Mouse (Mus musculus) layer of hippocampus, postnatal 36 days (tissue): ENCODE results near the gene Rundc3a. TPM values are rescaled to one million over a fixed set of nuclear protein-coding genes. Genes with fewer than 3 reads are reported as not detected.

Source experiments
- DNase-seq, 2 experiments: peaks; one replicate each; pipeline ENCODE4 v3.0.0; 2022
- total RNA-seq, 2 experiments: library from RNA; stranded (reverse); gene quantifications; 2 replicates each; pipeline ENCODE4 v1.2.3; 2021

The Rundc3a gene
- total RNA-seq, 2 experiments from 2014 or later = 455 to 507 TPM

DNA sequence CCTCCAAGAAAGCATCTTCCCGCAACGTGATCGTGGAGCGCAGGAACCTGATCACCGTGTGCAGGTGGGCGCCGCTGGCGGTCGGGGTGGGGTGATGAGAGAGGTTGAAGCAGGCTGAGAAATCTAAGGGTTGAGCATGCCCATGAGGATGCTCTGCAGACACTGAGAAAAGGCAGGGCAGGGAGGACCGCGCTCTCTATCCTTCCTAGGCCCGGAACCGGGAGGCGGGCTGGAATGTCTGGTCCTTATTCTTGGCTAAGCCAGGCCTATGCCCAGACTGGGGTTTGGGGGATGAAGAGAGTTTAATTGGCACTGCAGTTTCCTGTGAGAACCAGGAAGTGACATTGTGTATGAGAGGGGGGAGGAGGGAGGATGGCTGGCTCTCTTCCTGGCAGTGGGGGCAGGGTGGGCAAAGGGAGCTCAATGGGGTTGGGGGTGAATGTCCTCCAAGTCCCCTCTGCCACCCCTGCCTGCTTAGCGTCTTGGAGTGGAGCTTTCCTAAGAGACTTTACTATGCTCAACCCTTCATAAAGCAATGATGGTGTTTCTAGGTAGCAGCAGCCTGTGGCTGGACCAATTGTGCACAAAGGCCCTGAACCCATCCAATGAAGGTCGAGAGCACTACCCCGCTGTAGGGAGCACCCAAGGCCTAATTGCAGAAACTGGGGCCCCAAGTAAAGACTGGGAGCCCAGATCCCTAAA is 667 bp downstream of the Rundc3a start:
- peak in 1 of 2 experiments; percentile 52 for DNase-seq

DNA sequence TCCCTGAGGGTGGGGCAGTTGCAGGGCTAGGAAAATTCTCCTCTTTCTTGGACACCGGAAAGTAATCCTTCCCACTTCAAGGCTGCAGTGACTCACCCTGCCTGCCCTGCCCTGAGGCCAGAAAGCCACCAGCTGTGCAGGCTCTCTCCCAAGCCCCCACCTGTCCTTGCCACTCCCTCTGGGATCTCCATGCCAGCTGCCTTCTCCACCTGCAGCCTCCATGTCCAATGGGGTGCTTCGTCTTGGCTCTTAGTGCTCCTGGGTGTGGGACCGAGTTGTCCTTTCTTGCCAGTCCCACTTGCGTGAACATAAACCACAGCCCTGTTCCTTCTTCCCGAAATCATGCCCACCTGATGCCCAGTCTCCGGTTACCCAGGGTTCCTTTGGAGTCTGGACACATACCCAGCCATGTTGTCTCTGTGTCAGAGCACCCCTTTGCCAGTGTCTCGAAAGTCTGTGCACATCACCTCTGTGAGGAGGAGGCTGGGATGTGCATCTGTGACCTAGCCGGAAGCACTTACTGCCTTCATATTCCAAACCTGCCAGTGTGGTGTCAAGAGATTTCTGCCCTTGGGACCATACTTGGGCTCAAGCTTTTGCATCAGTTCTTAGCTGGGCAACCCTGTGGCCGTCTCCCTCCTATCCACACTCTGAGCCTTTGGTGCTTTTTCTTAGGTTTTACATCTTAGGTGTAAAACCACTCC is 1.4 kb downstream of the Rundc3a start:
- peak in 1 of 2 experiments; percentile 12 for DNase-seq

DNA sequence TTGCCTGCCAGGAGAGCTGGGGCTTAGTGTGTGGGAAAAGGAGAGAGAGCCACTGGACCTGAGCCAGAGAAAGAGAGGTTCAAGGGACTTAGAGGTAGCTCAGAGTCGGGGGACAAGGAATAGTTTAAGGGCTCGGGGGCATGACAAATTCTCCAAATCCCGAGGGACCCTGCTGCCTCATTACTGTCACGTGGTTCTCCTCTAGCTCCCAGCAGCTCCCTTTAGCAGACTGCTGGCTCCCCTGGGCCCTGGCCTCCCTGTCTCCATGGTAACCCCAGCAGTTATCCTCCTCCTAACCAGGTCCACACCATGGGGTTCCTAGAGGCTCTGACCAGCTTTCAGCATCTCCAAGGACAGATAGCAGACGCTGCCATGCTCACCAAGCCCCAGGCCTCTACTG is 2.0 kb downstream of the Rundc3a start:
- DNase-seq = peak in 1 of 2 experiments; percentile 21

DNA sequence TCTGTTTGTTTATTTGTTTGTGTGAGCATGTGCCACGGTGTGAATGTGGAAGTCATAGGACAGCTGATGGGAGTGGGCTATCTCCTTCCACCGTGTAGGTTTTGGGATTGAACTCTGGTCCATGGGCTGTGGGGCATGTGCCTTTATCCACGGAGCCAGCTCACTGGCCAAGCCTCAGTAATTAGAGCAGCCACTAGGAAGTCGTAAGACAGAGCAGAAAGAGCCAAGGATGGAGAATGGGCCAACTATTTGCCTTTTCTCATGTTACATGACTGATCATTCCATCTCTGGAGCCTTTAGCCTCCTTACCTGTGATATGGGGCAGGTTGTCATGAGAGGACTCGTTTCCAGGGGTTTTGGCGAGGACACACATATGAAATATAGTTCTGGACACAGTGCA is 3.1 kb downstream of the Rundc3a start:
- peak in 1 of 2 experiments; percentile 3 for DNase-seq

DNA sequence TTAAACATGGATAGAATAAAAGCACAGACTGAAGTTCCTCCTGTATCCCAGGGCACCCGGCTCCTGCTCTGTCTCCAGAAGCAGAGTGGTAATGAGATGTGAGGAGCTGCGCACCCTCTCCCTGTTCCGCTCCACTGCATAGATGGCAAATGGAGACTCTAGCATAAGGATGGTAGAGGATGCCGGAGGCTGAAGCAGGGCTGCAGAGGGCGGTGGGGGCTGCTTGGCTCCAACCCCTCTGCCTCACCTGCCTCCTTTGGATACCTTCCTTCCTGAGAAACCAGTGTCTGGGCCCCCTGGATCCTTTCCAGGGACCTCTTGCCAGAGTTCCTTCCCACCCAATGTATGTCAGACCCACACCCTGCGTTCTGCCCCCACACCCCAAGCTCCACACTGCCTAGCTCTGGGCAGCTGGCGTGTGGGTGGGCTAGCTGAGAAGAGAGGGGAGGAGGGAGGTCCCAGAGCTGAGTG is 3.5 kb downstream of the Rundc3a start:
- DNase-seq = peak in 1 of 2 experiments; percentile 23

DNA sequence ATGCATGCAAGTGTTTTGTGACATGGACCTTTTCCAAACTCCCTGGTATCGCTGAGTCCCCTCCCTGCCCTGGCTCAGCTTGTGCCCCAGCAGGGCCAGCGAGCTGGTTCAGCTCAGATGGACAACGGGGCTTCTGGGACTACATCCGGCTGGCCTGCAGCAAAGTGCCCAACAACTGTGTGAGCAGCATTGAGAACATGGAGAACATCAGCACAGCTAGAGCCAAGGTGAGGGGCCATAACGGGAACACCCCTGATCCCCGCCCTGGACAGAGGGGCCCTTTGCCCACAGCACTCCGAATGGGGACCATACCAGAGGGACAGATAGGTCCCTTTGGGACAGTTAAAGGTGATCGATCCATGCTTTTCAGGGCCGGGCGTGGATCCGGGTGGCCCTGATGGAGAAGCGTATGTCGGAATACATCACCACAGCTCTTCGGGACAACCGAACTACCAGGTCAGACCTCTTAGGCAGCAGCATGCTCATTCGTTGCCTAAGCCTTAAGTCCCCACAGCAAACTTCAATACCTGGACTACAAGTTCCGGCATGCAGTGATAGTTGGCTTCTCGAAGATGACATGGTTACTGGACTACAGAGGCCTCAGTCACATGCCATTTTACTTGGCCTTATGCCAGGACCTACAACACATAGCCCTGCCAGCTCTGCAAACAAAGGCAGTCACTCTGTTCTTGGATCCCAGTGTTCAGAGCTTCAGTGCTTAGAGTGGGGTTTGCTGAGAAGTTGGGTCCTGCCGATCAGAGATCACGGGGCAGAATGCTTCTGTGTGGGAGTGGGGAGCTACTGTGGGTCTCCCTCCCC is 5.0 kb downstream of the Rundc3a start:
- DNase-seq = peak in 1 of 2 experiments; percentile 32

DNA sequence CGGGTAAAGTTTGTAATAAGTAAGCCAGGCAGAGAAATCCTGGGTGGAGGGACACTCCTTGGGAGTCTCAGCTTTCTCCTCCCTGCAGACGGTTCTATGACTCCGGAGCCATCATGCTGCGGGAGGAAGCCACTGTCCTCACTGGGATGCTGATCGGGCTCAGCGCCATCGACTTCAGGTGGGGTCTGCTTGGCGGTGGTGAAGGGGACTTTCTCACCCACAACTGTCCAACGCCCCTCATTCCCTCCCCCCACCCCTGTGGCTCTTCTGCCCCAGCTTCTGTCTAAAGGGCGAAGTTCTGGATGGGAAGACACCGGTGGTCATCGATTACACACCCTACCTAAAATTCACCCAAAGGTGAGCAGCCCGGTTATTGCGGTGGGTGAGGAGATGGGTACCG is 5.9 kb downstream of the Rundc3a start:
- no peak for DNase-seq

DNA sequence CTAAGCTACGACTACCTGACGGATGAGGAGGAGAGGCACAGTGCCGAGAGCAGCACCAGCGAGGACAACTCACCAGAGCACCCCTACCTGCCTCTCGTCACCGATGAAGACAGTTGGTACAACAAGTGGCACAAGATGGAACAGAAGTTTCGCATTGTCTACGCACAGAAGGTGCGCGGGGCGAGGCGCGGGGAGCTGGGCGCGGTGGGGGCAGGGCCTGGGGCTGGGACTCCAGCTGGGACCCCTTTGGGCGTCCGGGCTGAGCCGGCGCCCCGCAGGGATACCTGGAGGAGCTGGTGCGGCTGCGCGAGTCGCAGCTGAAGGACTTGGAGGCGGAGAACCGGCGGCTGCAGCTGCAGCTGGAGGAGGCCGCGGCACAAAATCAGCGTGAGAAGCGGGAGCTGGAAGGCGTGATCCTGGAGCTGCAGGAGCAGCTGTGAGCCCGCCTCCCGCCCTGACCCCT is 6.4 kb downstream of the Rundc3a start:
- peak in 1 of 2 experiments; percentile 4 for DNase-seq

DNA sequence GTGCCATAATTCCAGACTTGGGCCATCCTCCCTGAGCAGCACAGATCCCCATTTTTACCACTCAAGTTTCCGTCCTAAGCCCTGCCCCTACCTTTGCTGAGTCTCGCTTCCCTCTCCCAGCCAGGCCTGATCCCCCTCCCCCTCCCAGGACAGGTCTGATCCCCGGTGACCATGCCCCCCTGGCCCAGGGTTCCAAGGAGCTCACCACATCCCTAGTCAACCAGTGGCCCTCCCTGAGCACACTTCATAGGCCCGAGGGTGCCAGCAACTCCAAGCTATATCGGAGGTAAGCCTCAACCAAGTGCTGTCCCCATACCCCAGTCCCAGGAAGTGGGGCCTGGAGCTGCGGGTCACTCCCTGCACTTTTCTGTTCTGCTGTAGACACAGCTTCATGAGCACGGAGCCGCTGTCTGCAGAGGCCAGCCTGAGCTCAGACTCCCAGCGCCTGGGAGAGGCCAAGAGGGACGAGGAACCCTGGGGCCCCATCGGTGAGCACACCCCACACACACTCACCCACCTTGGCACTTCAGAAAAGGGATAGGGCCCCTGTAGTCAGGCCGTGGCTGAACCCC is 7.4 kb downstream of the Rundc3a start:
- DNase-seq = no peak

DNA sequence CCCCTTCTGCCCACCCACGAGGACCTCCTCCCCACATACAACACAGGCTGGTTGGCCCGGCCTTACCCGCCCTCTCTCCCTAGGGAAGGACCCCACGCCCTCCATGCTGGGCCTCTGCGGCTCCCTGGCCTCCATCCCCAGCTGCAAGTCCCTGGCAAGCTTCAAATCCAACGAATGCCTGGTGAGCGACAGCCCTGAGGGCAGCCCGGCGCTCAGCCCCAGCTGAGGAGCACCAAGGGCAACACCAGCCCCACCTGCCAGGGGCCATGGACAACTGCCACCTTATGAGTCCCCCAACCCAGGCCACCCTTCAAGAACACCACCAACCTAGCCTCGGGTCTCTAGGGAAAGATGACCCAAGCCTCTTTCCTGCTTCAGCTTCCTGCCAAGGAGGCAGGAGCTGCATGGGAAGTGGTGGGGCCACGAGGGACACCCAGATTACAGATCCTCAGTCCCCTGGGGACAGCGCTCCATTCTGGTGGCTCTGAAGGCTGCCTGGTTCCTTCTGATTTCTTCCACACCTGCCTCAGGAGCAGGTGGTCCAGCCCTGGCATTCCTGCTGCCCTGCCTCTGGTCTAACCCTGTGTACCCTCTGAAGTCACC is 8.8 kb downstream of the Rundc3a start:
- no peak for DNase-seq

DNA sequence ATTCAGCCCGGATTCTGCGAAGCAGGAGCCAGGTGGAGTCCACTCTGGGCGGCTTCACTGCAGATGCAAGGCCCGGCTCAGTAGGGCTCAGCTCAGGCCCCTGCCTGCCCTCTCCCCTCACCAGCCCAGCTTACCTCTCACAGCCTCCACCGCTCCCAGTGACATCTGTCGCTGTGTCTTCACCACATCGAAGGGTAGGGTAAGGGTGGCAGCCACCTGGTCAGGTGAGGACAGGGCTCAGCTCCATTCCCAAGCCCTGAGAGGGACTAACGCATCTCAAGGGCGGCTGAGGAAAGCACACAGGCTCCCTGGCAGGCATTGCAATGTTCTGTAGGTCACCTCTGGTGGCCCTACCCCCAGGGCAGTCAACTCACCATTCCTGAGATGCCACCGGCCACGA is 10.5 kb downstream of the Rundc3a start:
- DNase-seq = no peak

DNA sequence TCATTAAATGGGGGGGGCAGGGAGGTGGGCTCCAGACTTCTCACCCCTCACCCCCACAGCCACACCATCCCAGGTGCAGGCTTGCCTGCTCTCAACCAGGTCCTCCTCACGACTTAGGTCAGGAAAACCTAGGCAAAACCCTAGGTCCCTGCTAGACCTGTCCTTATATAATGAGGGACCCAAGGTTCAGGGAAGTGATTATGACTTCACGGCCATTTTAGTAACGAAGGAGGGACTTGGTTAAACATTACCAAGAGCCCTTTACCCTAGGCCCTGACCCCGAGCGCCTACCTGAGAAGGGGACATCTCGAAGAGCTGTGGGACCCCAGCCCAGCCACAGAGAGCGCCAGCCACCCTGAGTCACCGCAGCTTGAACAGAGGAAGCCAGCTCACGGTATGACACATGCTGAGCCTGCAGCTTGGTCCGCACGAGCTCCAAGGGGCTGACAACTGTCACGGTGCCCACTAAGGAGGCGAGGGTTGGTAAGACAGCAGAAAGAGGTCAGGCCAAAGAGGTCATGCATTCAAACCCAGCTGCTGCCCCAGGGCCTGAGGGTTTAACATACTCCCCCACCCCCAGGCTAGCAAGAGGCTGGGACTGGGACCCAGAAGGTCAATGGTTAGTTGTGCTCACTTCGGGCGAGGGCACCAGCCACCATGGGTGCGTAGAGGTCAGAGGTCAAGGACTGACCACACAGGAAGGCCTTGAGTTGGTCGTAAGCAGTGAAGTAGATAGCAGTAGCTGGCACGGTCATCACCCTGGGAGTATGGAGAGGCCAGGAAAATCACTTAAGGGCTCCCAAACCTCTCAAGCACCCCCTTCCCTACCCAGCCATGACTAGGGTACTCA is 11.2 kb downstream of the Rundc3a start:
- no peak for DNase-seq

DNA sequence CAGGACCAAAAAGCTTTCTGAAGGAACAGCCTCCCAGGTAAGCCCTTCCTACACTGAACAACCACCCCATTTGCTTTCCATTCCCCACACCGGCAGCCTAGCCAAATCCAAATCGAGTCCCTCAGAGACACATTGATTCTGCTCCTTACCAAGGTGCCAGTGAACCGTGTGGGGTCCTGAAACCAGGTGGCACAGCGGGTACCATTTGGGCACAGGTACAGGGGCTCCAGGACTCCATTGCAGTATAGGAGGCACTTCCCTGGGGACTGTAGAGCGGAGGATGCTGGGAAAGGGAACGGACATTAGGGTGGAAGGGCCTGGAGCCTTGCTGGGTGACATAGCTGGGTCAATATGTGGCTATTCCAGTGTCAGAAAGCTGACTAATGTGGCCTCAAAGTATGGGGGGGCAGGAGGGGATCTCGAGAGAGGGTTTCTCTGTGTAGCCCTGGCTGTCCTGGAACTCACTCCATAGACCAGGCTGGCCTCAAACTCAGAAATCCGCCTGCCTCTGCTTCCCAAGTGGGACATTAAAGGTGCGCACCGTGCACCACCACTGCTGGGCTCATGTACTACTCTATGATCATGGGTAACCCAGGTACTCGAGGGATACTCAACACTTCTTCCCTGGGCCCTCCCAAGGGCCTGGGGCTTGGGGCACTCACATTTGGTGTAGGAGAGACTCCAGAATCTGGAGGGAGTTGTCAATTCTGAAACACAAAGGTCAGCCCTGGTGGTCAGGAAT is 12.5 kb downstream of the Rundc3a start:
- DNase-seq = no peak

DNA sequence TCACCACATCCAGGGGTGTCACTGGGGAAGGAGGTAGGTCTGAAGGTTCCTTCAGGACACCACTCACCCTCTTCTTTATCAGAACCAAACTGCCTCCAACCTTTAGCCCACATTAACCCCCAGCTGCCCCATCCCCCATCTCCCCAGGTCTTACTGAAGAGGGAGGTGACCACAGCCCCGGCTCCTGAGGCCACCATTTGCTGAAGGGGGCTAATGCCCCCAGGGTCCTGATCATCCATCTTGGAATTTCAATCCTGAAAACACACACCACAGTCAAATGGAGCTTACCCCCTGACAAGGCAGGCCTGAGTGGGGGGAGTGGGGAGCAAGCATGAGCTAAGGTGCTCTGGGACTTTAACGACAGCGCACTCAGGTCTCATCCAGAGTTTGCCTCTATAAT is 13.2 kb downstream of the Rundc3a start:
- DNase-seq = no peak

DNA sequence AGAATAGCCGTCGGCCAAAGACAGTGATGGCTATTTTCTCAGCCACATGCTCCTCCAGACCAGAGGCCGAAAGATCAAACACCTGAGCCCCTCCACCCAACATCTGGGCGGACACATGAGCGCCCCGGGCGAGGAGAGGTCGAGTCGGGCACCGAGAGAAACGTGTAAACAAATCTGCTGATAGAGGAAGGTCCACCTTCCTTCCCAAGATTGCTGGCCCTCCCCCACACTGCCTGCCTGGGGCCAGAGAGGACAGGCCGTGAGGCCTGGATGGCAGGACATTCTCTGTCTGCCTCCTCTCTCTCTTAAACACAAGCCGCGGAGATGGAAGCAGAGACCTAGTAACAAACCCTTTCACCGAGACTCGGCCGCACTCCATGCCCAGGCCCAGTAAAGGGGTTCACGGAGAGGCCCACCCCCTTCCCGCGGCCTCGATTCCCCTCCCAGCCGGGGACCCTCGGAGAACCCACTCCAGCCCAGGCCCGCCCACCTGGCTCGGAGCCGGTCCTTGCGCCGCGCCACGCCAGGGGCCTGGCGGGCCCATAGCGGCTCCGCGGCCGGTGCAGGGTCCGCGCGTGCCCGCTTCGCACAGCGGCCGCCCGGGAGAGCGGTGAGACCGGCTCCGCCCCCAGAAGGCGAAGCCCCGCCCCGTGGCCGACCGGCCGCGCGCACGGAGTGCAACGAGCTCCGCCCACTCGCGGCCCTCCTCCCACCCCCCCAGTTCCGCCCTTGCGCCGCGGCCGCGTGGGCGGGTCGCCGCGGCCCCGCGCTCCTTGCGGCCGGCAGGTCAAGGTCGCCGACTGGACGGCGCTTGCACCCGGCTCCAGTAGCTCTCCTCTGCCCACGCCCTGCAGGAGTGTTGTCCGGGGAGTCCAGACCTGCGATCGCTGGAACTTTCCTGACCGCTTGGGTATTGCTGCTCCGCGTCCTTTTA is 14.0 kb downstream of the Rundc3a start:
- DNase-seq = peak; percentile 86 to 89

DNA sequence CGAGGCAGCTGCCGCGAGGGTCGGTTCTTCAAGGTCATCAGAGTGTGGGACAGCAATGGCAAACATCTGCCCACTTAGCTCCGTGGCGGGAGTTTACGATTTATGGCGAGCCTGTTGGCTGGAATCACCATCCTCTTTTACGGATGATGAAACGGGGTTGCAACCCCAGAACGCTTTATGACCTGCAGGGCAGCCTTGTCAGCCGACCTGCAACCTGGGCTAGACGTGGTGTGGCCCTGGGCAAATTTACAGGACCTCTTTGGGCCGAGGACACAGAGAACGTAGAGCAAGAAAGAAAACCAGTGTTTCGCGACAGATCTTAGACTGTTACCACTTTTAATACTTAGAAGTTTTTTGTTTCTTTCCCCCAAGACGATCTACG is 14.6 kb downstream of the Rundc3a start, which contains the start of gene Slc25a39:
Gene Slc25a39, minus strand, starts transcription at position 113 of the 382 bp plus-strand sequence.
- no peak for DNase-seq

DNA sequence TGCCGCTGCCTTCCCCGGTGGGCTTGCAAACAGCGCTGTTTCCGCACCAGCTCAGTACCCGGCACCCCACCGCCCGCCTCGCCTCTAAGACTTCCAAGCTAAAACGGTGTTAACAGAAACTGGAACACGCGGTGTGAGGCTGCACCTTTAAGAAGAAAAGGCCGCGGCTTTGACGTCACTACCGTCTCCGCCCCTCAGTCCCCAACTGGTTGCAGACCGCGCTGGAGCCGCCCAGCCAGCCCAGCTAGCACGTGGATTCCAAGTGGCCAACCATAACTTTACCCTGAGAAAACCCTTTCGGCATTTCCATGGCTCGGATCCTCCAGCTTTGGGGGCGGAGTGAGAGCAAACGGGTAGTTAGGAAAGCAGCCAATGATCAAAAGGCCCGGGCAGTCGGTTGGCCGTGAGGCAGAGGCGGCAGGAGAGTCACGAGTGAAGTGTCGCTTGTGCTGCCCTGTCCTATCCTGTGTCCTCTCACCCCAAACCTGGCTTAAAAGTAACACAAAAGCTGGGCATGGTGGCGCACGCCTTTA is 15.2 kb downstream of the Rundc3a start:
- peak; percentile 95 to 96 for DNase-seq

DNA sequence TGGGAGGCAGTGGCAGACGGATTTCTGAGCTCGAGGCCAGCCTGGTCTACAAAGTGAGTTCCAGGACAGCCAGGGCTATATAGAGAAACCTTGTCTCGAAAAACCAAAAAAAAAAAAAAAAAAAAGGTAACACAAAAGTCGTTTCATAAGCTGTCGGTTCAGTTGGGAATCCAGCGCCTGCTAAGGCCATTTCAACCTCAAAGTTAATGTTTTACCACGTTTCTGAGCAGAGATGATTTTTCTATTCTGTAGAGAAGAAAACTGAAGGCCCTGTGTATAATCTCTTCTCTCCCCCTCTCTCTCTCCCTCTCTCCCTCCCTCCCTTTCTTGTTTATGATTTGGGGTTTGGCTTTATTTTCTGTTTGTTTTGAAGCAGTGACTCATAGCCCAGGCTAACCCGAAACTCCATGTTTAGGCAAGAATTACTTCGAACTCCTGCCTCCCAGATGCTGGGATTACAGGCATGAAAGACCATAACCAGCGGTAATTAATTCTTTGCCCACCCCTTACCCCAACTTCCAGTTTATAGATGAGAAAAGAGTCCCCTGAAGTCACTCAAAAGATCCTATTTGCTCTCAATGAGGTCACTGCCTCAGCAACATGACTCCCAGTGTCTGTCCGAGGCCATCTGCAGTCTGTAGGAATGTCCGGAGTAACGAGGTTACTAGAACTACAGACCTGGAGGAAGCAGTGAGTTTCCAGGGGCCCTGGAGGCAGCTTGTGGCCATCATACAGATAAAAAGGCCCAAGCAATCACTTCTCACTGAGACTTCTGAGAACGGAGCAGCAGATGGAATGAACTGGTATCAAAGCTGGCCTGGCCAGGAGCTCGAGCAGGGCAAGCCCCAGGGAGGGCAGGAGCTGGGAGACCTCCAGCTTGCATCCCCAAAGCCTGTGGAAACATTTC is 15.9 kb downstream of the Rundc3a start:
- no peak for DNase-seq
